Mouse (Mus musculus) liver (tissue): ENCODE data around the gene Smim17.
A peak's percentile ranks its signal among the peaks of the same experiment; 100 is the strongest.
"Not testable (repeated sequence)": the region's sequence is repeated elsewhere in the genome, so short reads cannot be mapped to it uniquely, and the experiment has no call there.

Source experiments
- DNase-seq: peaks from one replicate; pipeline ENCODE4 v3.0.0-alpha.2; 2020; ENCODE audit warnings: mixed read lengths

Gene Smim17

GRCm38 (mm10) chr7:6397996-6398975 is at the start of gene Smim17:
Gene Smim17 (plus strand): TSS chr7:6398715.
- DNase-seq = peak; percentile 40

- DNase-seq = no peak
These were observed 40.4 kb upstream of the Smim17 start for GRCm38 (mm10) chr7:6358121-6358520.

GRCm38 (mm10) chr7:6358937-6359590 is 39.5 kb upstream of the Smim17 start:
- DNase-seq = peak; percentile 15

GRCm38 (mm10) chr7:6360477-6361060 is 37.9 kb upstream of the Smim17 start:
- peak; percentile 74 for DNase-seq

- no peak for DNase-seq
These were observed 36.8 kb upstream of the Smim17 start for GRCm38 (mm10) chr7:6361756-6362155.

GRCm38 (mm10) chr7:6362268-6363046 is 36.1 kb upstream of the Smim17 start:
- peak; percentile 97 for DNase-seq

- peak; percentile 91 for DNase-seq
These were observed 35.4 kb upstream of the Smim17 start, which contains the start of gene Zfp78 for GRCm38 (mm10) chr7:6363047-6363488. Gene Zfp78 (plus strand): TSS chr7:6363280.

- DNase-seq = no peak
These were observed 33.8 kb upstream of the Smim17 start for GRCm38 (mm10) chr7:6364761-6365160.

- DNase-seq = peak; percentile 14
These were observed 31.3 kb upstream of the Smim17 start for GRCm38 (mm10) chr7:6367185-6367584.

GRCm38 (mm10) chr7:6368146-6368545 is 30.4 kb upstream of the Smim17 start:
- DNase-seq = not testable (repeated sequence)

GRCm38 (mm10) chr7:6369460-6369859 is 29.1 kb upstream of the Smim17 start:
- peak; percentile 9 for DNase-seq

- no peak for DNase-seq
These were observed 25.5 kb upstream of the Smim17 start for GRCm38 (mm10) chr7:6372993-6373392.

- DNase-seq = no peak
These were observed 20.1 kb upstream of the Smim17 start for GRCm38 (mm10) chr7:6378441-6378840.

GRCm38 (mm10) chr7:6381431-6381830 is 17.1 kb upstream of the Smim17 start:
- DNase-seq = no peak

GRCm38 (mm10) chr7:6383044-6383455 is 15.5 kb upstream of the Smim17 start, which contains the start of gene Zfp28:
Gene Zfp28 (plus strand): TSS chr7:6383295.
- peak; percentile 93 for DNase-seq

GRCm38 (mm10) chr7:6384011-6384410 is 14.5 kb upstream of the Smim17 start:
- no peak for DNase-seq

GRCm38 (mm10) chr7:6386995-6387394 is 11.5 kb upstream of the Smim17 start:
- DNase-seq = no peak

GRCm38 (mm10) chr7:6388971-6389370 is 9.5 kb upstream of the Smim17 start:
- no peak for DNase-seq

- no peak for DNase-seq
These were observed 9.1 kb upstream of the Smim17 start for GRCm38 (mm10) chr7:6389449-6389848.

- peak; percentile 89 for DNase-seq
These were observed 11.5 kb downstream of the Smim17 start, which contains the start of gene Gm20715 for GRCm38 (mm10) chr7:6410043-6410442. Gene Gm20715 (plus strand): TSS chr7:6410277.

- DNase-seq = no peak
These were observed 16.3 kb downstream of the Smim17 start for GRCm38 (mm10) chr7:6414626-6415441.
